Mouse (Mus musculus) frontal cortex, postnatal 10 days (tissue): Measurements from ENCODE around the gene Btnl4.
"Not testable (repeated sequence)": the region's sequence is repeated elsewhere in the genome, so short reads cannot be mapped to it uniquely, and the experiment has no call there.

Experiments
- DNase-seq, 2 experiments: peaks; one replicate each; pipeline ENCODE4 v3.0.0; 2022; ENCODE audit warnings: low spot score in 2 of 2, mixed read lengths in 1 of 2

The Btnl4 gene

DNA sequence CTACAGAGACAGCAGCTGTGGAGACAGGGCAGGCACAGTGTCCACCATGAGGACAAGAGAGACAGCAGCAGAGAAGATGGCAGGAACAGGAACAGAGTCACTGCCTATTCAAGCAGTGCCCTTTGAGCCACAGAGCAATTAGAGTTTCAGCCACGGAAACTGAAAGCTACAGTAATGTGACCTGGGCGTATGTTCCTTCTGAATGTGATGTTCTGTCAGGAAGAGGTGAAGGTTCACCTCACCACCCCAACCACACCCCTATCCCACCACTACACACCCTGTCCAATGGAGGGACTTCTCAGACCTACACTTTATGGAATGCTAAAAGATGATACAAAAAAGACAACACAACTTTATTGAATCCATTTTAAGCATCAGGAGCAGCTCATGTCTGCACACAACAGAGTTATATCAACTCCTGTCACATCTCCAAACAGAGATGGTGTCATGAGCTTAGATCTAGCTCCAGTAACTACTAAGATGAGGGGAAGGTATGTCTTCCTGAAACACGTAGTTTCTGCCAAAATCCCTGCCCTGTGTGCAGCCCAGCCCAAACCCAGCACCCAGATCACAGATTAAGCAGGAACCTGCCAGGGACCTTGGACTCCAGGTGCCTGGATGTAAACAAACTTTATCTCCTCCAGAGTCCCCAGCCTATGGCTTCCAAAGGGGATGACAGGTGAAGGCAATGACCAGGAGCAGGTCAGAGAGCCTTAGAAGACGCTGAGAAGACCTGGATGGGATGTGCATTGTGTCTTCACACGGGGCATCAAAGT is at the start of gene Btnl4:
Gene Btnl4, minus strand, starts transcription at position 81 of the 776 bp plus-strand sequence.
- not testable (repeated sequence) for DNase-seq

DNA sequence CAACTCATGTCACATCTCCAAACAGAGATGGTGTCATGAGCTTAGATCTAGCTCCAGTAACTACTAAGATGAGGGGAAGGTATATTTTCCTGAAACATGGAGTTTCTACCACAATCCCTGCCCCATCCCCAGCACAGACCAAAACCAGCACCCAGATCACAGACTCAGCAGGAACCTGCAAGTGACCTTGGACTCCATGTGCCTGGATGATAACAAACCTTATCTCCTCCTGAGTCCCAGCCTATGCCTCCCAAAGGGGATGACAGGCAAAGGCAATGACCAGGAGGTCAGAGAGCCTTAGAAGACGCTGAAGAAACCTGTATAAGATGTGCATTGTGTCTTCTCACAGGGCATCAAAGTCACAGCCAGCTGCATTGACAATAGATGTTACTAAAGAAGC is 41.9 kb upstream of the Btnl4 start:
- no peak for DNase-seq

DNA sequence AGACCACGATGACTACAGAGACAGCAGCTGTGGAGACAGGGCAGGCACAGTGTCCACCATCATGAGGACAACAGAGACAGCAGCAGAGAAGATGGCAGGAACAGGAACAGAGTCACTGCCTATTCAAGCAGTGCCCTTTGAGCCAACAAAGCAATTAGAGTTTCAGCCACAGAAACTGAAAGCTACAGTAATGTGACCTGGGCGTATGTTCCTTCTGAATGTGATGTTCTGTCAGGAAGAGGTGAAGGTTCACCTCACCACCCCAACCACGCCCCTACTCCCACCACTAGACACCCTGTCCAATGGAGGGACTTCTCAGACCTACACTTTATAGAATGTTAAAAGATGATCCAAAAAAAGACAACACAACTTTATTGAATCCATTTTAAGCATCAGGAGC is 41.5 kb upstream of the Btnl4 start:
- not testable (repeated sequence) for DNase-seq

DNA sequence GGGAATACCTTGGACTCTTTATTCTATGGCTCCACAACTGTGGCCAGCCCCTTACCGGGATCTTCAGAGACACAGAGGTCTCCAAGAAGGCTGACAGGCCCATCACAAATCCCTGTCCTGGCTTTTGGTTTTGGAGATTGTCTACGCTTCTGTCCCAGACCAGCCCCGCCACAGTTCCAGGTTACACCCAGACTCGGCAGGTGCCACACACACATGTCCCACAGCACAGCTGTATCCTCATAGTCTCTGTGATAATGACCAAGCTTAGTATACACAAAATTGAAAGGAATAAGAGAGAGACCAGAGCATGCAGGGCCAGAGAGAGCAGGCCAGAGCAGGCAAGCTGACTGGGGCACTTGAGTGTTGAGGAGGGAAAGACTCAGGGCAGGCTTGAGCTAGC is 40.7 kb upstream of the Btnl4 start:
- no peak for DNase-seq

DNA sequence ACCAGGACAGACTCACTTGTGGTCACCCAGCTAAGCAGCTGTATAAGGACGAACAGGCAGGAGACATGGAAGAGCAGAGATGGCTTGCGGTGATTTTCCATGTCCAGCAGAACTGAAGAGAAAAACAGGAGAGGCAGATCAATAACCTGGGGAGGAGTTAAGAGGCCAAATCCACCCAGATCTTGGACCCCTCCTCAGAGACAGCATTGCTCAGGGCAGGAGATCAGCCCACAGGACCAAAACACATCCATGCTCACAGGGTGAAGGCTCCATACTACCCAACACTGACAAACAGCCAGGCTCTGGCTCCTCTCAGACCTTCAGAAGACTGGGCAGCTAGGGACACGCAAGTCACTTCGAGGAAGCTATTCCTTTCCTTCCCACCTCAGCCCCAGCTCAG is 40.1 kb upstream of the Btnl4 start, which contains the start of gene Btnl6:
Gene Btnl6, minus strand, starts transcription at position 101 of the 400 bp plus-strand sequence.
- DNase-seq, result no peak

DNA sequence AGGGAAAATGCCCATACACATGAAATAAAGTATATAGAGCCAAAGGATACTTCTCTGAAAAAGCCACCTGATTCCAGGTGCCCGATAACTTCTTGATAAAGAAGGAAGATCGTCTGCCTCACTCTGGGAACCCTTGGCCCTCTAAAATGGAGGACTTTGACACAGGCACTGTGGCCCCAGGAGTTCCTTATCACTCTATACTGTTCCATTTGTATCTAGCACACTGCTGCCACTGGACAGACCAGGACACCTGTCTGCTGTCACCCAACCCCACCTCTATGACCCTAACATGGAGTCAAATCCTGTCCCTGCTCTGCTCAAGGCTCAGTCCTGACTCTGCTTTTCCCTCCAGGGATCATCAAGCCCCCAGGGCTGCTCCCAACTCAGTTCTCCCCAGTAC is 39.4 kb upstream of the Btnl4 start:
- no peak for DNase-seq

DNA sequence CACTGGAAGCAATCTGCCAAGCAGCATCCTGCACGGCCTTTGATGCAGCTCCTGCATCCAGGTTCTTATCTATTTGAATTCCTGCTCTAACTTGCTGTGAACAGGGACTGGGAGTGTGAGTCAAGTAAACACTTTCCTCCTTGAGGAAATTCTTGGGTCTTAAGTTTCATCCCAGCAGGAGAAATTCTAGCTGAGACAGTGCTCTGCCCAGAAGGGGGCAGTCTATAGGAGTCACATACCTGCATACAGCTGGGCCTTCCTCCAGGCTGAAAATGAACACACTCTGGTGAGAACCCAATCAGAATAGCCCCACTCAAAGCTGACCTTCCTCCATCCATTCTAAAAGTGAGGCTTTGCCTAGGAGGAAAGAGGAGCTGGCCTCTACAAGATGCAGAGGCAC is 34.6 kb upstream of the Btnl4 start:
- DNase-seq, result not testable (repeated sequence)

DNA sequence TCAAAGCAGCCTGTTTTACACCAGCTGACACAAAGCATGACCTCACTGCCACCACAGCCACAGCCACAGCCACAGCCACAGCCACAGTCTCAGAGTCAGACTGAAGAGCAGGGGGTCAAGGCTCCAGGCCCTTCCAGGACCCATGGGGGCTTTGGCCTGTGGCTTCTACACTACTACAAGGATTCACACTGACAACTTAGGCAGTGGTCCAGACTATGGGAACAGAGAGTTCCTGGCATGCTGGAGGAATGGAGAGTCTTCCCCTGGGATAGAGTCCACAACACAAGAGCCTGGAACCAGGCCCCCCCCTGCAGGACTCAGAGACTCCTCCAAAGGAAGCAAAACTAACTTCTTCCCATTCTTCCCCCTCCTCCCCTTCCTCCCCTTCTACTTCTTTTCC is 30.5 kb upstream of the Btnl4 start:
- no peak for DNase-seq

DNA sequence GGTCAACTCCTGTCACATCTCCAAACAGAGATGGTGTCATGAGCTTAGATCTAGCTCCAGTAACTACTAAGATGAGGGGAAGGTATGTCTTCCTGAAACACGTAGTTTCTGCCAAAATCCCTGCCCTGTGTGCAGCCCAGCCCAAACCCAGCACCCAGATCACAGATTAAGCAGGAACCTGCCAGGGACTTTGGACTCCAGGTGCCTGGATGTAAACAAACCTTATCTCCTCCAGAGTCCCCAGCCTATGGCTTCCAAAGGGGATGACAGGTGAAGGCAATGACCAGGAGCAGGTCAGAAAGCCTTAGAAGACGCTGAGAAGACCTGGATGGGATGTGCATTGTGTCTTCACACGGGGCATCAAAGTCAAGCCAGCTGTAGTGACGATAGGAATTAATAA is 20.6 kb upstream of the Btnl4 start:
- not testable (repeated sequence) for DNase-seq

DNA sequence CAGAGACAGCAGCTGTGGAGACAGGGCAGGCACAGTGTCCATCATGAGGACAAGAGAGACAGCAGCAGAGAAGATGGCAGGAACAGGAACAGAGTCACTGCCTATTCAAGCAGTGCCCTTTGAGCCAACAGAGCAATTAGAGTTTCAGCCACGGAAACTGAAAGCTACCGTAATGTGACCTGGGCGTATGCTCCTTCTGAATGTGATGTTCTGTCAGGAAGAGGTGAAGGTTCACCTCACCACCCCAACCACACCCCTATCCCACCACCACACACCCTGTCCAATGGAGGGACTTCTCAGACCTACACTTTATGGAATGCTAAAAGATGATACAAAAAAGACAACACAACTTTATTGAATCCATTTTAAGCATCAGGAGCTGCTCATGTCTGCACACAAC is 20.2 kb upstream of the Btnl4 start:
- not testable (repeated sequence) for DNase-seq

DNA sequence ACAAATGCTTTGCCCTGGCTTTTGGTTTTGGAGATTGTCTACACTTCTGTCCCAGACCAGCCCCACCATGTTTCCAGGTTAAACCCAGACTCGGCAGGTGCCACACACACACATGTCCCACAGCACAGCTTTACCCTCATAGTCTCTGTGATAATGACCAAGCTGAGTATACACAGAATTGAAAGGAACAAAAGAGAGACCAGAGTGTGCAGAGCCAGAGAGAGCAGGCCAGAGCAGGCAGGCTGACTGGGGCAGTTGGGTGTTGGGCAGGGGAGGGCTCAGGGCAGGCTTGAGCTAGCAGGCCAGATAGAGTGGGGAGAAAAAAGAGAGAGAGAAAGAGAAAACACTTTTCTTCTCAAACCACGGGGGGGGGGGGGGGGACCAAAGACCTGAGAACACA is 19.4 kb upstream of the Btnl4 start:
- no peak for DNase-seq

DNA sequence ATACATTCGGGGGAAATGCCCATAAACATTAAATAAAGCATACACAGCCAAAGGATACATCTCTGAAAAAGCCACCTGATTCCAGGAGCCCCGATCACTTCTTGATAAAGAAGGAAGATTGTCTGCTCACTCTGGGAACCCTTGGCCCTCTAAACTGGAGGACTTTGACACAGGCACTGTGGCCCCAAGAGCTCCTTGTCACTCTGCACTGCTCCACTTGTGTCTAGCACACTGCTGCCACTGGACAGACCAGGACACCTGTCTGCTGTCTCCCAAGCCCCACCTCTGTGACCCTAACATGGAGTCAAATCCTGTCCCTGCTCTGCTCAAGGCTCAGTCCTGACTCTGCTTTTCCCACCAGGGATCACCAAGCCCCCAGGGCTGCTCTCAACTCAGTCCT is 18.0 kb upstream of the Btnl4 start:
- DNase-seq, result not testable (repeated sequence)

DNA sequence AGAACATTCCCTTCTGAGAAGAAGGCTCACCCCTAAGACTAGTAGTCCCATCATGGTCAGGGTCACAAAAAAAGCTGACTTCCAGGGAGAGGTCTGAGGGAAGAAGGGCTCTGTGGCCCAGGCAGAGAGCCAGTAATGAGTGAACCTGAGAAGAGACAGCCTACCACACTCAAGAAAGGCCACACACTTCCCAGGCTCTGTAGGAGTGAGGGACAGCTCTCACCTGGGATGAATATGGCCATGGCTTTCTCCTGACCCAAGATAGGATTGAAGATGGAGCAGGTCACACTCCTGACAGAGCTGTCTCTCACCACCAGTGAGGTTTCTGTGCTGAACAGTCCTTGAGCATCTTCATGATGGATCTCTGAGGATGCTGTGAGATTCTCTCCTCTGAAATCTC is 15.7 kb upstream of the Btnl4 start:
- DNase-seq, result no peak

DNA sequence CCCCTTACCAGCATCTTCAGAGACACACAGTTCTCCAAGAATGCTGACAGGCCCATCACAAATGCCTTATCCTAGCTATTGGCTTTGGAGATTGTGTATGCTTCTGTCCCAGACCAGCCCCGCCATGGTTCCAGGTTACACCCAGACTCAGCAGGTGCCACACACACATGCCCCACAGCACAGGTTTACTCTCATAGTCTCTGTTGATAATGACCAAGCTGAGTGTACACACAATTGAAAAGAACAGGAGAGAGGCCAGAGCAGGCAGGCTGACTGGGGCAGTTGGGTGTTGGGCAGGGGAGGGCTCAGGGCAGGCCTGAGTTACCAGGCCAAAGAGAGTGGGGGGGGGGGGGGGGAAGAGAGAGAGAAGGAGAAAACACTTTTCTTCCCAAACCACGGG is 691 bp downstream of the Btnl4 start:
- no peak for DNase-seq

DNA sequence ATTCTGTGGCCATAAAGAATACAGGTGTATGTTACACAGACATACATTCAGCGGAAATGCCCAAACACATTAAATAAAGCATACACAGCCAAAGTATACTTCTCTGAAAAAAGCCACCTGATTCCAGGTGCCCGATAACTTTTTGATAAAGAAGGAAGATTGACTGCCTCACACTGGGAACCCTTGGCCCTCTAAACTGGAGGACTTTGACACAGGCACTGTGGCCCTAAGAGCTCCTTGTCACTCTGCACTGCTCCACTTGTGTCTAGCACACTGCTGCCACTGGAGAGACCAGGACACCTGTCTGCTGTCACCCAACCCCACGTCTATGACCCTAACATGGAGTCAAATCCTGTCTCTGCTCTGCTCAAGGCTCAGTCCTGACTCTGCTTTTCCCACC is 2.1 kb downstream of the Btnl4 start:
- no peak for DNase-seq

DNA sequence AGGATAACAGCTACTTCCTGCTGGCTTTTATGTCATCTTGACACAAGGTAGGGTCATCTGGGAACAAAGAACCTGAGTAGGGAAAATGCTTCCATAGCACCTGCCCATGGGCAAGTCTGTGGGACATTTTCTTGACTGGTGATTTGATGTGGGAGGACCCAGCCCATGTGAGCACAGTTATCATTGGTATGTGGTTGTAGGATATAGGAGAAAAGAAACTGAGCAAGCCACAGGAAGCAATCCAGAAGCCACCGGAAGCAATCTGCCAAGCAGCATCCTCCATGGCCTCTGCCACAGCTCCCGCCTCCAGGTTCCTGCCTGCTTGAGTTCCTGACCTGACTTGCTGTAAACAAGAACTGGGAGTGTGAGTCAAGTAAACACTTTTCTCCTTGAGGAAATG is 6.6 kb downstream of the Btnl4 start:
- no peak for DNase-seq

DNA sequence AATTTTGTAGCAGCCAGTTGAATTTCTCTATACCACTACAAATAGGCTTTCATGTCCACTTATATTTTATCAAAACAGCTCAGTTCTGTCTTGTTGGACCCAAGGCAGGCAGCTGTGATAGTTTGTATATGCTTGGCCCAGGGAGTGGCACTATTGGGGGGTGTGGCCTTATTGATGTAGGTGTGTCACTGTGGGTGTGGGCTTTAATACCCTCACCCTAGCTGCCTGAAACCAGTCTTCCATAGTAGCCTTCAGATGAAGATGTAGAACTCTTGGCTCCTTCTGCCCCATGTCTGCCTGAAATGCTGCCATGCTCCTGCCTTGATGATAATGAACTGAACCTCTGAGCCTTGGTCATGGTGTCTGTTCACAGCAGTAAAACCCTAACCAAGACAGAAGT is 11.2 kb downstream of the Btnl4 start:
- DNase-seq, result not testable (repeated sequence)

DNA sequence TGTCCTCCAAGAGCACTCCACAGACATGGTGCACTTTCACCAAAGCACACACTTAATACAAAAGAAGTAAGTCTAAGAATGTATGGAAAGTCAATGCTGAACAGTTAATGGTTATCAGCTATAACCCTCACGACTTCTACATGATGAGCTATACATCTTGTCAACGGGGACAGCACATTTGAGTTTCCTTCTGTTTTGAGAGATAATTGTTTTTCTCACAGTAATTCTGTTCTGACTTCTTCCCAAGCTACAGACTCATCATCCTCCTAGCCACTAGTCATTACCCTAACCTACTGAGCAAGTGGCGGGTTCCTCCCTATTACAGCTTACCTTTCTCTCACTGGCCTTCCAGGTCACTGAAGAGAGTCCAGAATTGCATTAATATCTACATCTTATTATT is 17.9 kb downstream of the Btnl4 start:
- DNase-seq, result no peak

DNA sequence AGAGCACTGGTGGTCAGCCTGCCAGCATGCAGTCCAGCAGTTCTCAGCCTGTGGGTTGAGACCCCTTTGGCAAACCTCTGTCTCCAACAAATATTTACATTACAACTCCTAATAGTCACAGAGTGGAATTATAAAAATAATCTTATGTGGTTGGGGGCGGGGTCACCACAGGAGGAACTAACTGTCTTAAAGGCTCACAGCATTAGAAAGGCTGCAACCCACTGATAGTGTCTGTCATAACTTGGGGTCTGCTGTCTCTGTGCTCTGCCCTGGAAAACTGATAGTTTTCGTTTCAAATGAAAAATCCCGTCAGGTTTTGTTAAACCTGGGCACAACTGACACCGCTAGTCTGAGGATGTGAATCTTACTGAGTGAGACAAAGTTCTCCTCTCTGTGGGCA is 19.4 kb downstream of the Btnl4 start:
- no peak for DNase-seq

DNA sequence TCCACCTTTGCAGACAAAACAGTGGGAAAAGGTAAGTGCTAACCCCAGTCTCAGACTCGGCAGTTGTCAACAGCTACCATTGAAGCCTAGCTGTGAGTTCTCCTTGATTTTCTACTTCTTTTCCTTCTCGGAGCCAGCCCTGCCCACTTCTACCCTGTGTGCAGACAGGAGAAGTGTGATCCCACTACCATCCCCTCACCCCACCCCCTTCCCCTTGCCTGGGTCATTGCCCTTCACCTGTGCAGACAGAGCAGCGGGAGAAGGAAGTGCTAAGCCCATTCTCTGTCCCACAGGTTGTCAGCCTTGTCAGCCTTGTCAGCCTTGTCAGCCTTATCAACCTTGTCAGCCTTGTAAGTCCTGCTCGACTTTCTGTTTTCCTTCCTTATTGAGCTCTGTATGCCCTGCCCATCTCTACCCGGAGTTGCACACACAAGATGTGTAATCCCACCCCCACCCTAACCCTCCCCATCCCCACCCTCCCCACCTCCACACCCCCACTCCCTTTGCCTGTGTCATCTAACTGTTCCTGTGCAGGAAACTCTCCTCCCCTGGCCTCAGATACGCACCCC is 28.6 kb downstream of the Btnl4 start:
- no peak for DNase-seq

DNA sequence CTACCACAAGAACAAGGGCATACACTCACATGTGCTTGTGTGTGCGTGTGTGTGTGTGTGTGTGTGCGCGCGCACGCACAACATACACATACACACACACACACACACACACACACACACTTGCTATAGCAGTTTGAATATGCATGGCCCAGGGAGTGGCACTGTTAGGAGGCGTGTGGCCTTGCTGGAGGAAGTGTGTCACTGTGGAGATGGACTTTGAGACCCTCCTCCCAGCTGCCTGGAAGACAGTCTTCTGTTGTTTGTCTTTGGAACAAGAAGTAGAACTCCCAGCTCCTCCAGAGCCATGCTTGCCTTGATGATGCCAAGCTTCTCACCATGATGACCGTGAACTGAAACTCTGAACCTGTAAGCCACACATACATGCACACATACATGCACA is 35.1 kb downstream of the Btnl4 start:
- no peak for DNase-seq

DNA sequence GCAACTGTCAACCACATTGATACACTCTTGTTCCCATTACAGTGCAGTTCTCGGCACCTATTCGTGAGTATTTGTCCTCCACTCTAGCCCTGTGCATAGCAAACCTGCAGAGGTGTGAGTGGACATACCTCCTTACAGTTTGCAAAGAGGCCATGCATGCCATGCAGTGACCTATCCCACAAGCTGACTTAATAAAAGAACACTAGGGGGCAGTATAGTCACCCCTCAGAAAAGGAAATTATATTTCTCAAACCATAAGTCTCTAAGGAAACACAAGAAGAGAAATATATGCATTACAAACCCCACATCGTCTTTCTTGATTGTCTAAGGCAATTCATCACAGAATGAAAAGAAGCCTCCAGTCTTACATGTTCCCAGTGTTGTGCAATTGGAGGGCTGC is 37.3 kb downstream of the Btnl4 start:
- no peak for DNase-seq

DNA sequence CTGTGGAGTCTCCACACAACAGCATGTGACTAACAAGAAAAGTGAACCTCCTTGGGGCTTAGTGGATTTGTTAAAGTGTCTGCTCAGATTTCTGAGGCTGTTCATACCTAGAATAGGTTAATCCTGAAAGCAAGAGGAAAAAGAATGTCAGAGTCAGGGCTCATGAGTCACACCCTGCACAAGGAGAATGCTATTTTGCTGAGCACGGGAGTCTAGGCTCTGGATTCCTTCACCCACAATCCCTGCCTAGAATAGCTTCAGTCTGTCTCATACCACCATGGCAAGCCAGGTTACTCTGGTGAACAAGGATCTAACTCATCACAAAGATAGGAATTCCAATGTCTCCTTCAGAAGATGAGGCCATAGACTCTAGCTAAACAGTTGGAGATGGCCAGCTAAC is 38.5 kb downstream of the Btnl4 start:
- DNase-seq, result no peak

DNA sequence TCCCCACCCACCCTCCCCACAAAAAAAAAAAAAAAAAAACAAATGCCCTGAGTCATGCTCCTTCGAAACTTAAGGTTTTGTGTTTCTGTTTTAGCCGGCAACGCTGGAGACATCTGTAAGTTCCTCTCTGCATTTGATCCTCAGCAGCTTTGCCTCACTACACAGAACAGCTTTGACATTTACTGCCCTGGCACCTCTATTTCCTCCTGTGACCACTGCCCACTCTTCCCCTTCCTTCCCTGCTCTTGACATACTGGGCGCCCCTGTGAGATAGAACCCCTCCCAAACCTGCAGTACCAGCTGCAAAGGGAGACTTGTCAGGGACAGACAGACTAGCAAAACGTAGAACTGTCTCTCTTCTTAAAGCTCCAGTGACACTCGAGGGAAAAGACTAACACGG is 39.5 kb downstream of the Btnl4 start:
- no peak for DNase-seq
